Mouse (Mus musculus): Measurements from ENCODE around the gene Gart.

DNA sequence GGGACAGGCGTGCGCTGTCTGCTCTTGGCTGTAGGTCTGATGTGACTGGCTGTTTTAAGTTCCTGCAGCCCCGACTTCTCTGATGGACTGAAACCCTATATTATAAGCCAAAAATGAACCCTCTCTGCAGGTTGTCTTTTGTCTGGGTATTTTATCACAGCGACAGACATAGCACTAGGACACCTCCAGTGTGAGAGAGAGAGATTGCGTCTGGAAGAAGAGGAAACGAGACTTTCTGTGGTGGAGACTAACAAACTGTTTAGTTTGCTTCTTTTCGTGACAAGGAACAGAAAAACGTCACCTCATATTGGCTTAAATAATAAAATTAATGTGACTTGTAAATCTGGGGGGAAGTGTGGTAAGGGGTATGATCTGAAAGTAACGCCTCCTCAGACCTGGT is 45.1 kb downstream of the Gart start:
- TF ChIP-seq POLR2A (IDR thresholded peaks at IDR 0.05; ENCODE audit: extremely low read depth, insufficient read depth, low read length) (no peak), CTCF (IDR thresholded peaks at IDR 0.05; ENCODE audit: extremely low read depth, insufficient read depth, low read length) (no peak)
